Mouse (Mus musculus): ENCODE results near the gene Mrgprd. TPM values are rescaled to one million over a fixed set of nuclear protein-coding genes. Genes with fewer than 3 reads are reported as not detected.

Mrgprd gene
- polyA plus RNA-seq (2016; fragmentation: Nextera tagmentation; extraction: Ambion mirVana): not detected in 2 replicates

- Histone ChIP-seq H3K27ac (no peak within 1 kb of the TSS), H3K36me3 (no peaks in the 10 kb centered on the region), H3K9ac (no peak within 1 kb of the TSS), H3K4me3 (no peak within 1 kb of the TSS), H3K4me1 (no peaks in the 10 kb centered on the region), H3K4me2 (replicated peaks) (no peak within 1 kb of the TSS), H3K27me3 (no peaks in the 10 kb centered on the region), H3K9me3 (no peaks in the 10 kb centered on the region)
- 88% methylated on average over 6 of the region's 6 CpGs for WGBS
- no peak for ATAC-seq (ENCODE audit: insufficient number of reproducible peaks, insufficient read depth, low FRiP score, low TSS enrichment)
These were observed at the start of gene Mrgprd for GRCm38 (mm10) chr7:145314785-145315411. TSS of gene Mrgprd (plus strand) at chr7:145314835.

GRCm38 (mm10) chr7:145266011-145266410 lies 48.6 kb upstream of the Mrgprd start:
- H3K4me3 ChIP-seq: no peak overlapping the region
- peaks cover 47% of the 10 kb centered on the region for H3K36me3 ChIP-seq
- no peak overlapping the region for H3K9ac ChIP-seq
- no peaks in the 10 kb centered on the region for H3K9me3 ChIP-seq
- WGBS: 91% methylated on average over 2 of the region's 2 CpGs
- H3K27me3 ChIP-seq: no peaks in the 10 kb centered on the region
- no peak overlapping the region for H3K27ac ChIP-seq
- no peaks in the 10 kb centered on the region for H3K4me1 ChIP-seq
- no peak for ATAC-seq (ENCODE audit: insufficient number of reproducible peaks, insufficient read depth, low FRiP score, low TSS enrichment)
- H3K4me2 ChIP-seq (replicated peaks): no peak overlapping the region

GRCm38 (mm10) chr7:145268890-145269289 lies 45.7 kb upstream of the Mrgprd start:
- ATAC-seq (ENCODE audit: insufficient number of reproducible peaks, insufficient read depth, low FRiP score, low TSS enrichment): no peak
- Histone ChIP-seq H3K27me3 (no peaks in the 10 kb centered on the region), H3K36me3 (peaks cover 70% of the 10 kb centered on the region), H3K4me1 (no peaks in the 10 kb centered on the region), H3K27ac (no peak overlapping the region), H3K9ac (no peak overlapping the region), H3K4me2 (replicated peaks) (no peak overlapping the region), H3K9me3 (no peaks in the 10 kb centered on the region), H3K4me3 (no peak overlapping the region)
- WGBS: 89% methylated on average over 7 of the region's 7 CpGs

- Histone ChIP-seq H3K4me2 (replicated peaks) (no peak overlapping the region), H3K27me3 (no peaks in the 10 kb centered on the region), H3K36me3 (peaks cover 81% of the 10 kb centered on the region), H3K4me3 (no peak overlapping the region), H3K9me3 (no peaks in the 10 kb centered on the region), H3K4me1 (no peaks in the 10 kb centered on the region), H3K27ac (no peak overlapping the region), H3K9ac (no peak overlapping the region)
- ATAC-seq (ENCODE audit: insufficient number of reproducible peaks, insufficient read depth, low FRiP score, low TSS enrichment): no peak
- WGBS: 89% methylated on average over 5 of the region's 5 CpGs
These were observed 43.7 kb upstream of the Mrgprd start for GRCm38 (mm10) chr7:145270955-145271354.

GRCm38 (mm10) chr7:145275488-145275887 lies 39.1 kb upstream of the Mrgprd start:
- Histone ChIP-seq H3K36me3 (peaks cover 89% of the 10 kb centered on the region), H3K4me2 (replicated peaks) (no peak overlapping the region), H3K27ac (no peak overlapping the region), H3K4me1 (no peaks in the 10 kb centered on the region), H3K4me3 (no peak overlapping the region), H3K9ac (no peak overlapping the region), H3K9me3 (no peaks in the 10 kb centered on the region), H3K27me3 (no peaks in the 10 kb centered on the region)
- ATAC-seq (ENCODE audit: insufficient number of reproducible peaks, insufficient read depth, low FRiP score, low TSS enrichment): no peak
- 83% methylated on average over 3 of the region's 3 CpGs for WGBS

GRCm38 (mm10) chr7:145281396-145281795 lies 33.2 kb upstream of the Mrgprd start:
- Histone ChIP-seq H3K9me3 (no peaks in the 10 kb centered on the region), H3K9ac (no peak overlapping the region), H3K4me1 (peaks cover 27% of the 10 kb centered on the region), H3K4me2 (replicated peaks) (no peak overlapping the region), H3K27me3 (no peaks in the 10 kb centered on the region), H3K27ac (no peak overlapping the region), H3K36me3 (peaks cover 35% of the 10 kb centered on the region), H3K4me3 (no peak overlapping the region)
- ATAC-seq (ENCODE audit: insufficient number of reproducible peaks, insufficient read depth, low FRiP score, low TSS enrichment): no peak
- WGBS: 85% methylated on average over 4 of the region's 4 CpGs

- Histone ChIP-seq H3K4me1 (peaks cover 27% of the 10 kb centered on the region), H3K36me3 (peaks cover 22% of the 10 kb centered on the region), H3K9me3 (no peaks in the 10 kb centered on the region), H3K4me2 (replicated peaks) (peak overlapping the region; percentile 83), H3K4me3 (peak overlapping the region; percentile 53), H3K9ac (peak overlapping the region; percentile 55), H3K27ac (no peak overlapping the region), H3K27me3 (no peaks in the 10 kb centered on the region)
- no peak for ATAC-seq (ENCODE audit: insufficient number of reproducible peaks, insufficient read depth, low FRiP score, low TSS enrichment)
- 33% methylated on average over 4 of the region's 4 CpGs for WGBS
These were observed 31.6 kb upstream of the Mrgprd start for GRCm38 (mm10) chr7:145283041-145283440.

- peak; percentile 85 for ATAC-seq (ENCODE audit: insufficient number of reproducible peaks, insufficient read depth, low FRiP score, low TSS enrichment)
- H3K36me3 ChIP-seq: peaks cover 16% of the 10 kb centered on the region
- no peak within 1 kb of the TSS for H3K27ac ChIP-seq
- H3K27me3 ChIP-seq: no peaks in the 10 kb centered on the region
- H3K9me3 ChIP-seq: no peaks in the 10 kb centered on the region
- peak within 1 kb of the TSS; percentile 83 for H3K4me2 ChIP-seq (replicated peaks)
- peak within 1 kb of the TSS; percentile 55 for H3K9ac ChIP-seq
- WGBS: 2% methylated on average over 18 of the region's 18 CpGs
- peaks cover 27% of the 10 kb centered on the region for H3K4me1 ChIP-seq
- peak within 1 kb of the TSS; percentile 53 for H3K4me3 ChIP-seq
These were observed 31.0 kb upstream of the Mrgprd start, which contains the start of gene Tpcn2 for GRCm38 (mm10) chr7:145283487-145284187. TSS of gene Tpcn2 (minus strand) at chr7:145284011.

GRCm38 (mm10) chr7:145284293-145284692 lies 30.3 kb upstream of the Mrgprd start:
- H3K9me3 ChIP-seq: no peaks in the 10 kb centered on the region
- no peaks in the 10 kb centered on the region for H3K27me3 ChIP-seq
- no peak for ATAC-seq (ENCODE audit: insufficient number of reproducible peaks, insufficient read depth, low FRiP score, low TSS enrichment)
- WGBS: 46% methylated on average over 3 of the region's 3 CpGs
- H3K27ac ChIP-seq: no peak overlapping the region
- peaks cover 27% of the 10 kb centered on the region for H3K4me1 ChIP-seq
- no peak overlapping the region for H3K9ac ChIP-seq
- peaks cover 10% of the 10 kb centered on the region for H3K36me3 ChIP-seq
- peak overlapping the region; percentile 53; the same call in 1 of the 2 replicates for H3K4me3 ChIP-seq
- H3K4me2 ChIP-seq (replicated peaks): peak overlapping the region; percentile 83

GRCm38 (mm10) chr7:145285476-145285875 lies 29.2 kb upstream of the Mrgprd start:
- 83% methylated on average over 4 of the region's 4 CpGs for WGBS
- Histone ChIP-seq H3K4me1 (peaks cover 27% of the 10 kb centered on the region), H3K27me3 (no peaks in the 10 kb centered on the region), H3K9me3 (no peaks in the 10 kb centered on the region), H3K9ac (no peak overlapping the region), H3K4me3 (no peak overlapping the region), H3K36me3 (no peaks in the 10 kb centered on the region), H3K27ac (no peak overlapping the region), H3K4me2 (replicated peaks) (no peak overlapping the region)
- no peak for ATAC-seq (ENCODE audit: insufficient number of reproducible peaks, insufficient read depth, low FRiP score, low TSS enrichment)

- WGBS: 72% methylated on average over 6 of the region's 6 CpGs
- Histone ChIP-seq H3K4me1 (peaks cover 16% of the 10 kb centered on the region), H3K4me3 (no peak overlapping the region), H3K4me2 (replicated peaks) (no peak overlapping the region), H3K27me3 (no peaks in the 10 kb centered on the region), H3K36me3 (no peaks in the 10 kb centered on the region), H3K27ac (no peak overlapping the region), H3K9ac (no peak overlapping the region), H3K9me3 (no peaks in the 10 kb centered on the region)
- ATAC-seq (ENCODE audit: insufficient number of reproducible peaks, insufficient read depth, low FRiP score, low TSS enrichment): no peak
These were observed 27.2 kb upstream of the Mrgprd start for GRCm38 (mm10) chr7:145287410-145287809.

- H3K4me1 ChIP-seq: peaks cover 1% of the 10 kb centered on the region; the same call in 1 of the 2 replicates
- no peaks in the 10 kb centered on the region for H3K9me3 ChIP-seq
- no peak for ATAC-seq (ENCODE audit: insufficient number of reproducible peaks, insufficient read depth, low FRiP score, low TSS enrichment)
- no peak overlapping the region for H3K9ac ChIP-seq
- WGBS: 25% methylated on average over 5 of the region's 5 CpGs
- H3K36me3 ChIP-seq: no peaks in the 10 kb centered on the region
- H3K4me3 ChIP-seq: no peak overlapping the region
- no peaks in the 10 kb centered on the region for H3K27me3 ChIP-seq
- H3K27ac ChIP-seq: no peak overlapping the region
- H3K4me2 ChIP-seq (replicated peaks): no peak overlapping the region
These were observed 25.3 kb upstream of the Mrgprd start for GRCm38 (mm10) chr7:145289302-145289701.
